Mouse (Mus musculus): ENCODE measurements at regions not wholly inside any gene's neighbourhood (a gene's known extent, or its start where the extent isn't known, plus 50 kb on each side); places are given as distances from the start of the nearest gene placed in this dataset.

DNA sequence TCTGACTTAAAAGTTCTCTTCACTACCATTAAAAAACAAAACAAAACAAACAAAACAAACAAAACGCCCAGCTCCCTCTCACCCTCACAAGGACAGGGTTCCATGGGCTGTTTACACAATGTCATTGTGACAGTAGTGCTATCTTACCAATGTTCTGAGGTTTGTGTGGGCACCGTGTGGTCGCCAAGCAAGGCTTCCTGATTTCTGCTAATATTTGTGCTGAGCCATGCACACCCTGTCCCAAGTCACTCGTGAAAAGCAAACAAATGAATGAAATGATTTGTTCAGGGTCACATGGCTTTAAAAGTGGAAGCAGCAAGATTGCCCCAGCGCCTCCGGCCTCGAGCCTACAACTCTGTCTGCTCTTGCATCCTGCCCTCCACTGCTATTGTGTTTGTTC lies 120.9 kb upstream of the Gnao1 start:
- no peak for TF ChIP-seq GATA1 (IDR thresholded peaks at IDR 0.05; ENCODE audit: borderline replicate concordance, low read length)
- no peak for TF ChIP-seq FLI1 (IDR thresholded peaks at IDR 0.05; ENCODE audit: low read length)
